Mouse (Mus musculus) c-Kit-positive CD71-negative TER-119-negative erythroid progenitor cells, embryonic 14.5 days (primary cell): ENCODE measurements around the gene Reck.

Source experiments
- DNase-seq: peaks from one replicate; pipeline ENCODE4 v3.0.0-alpha.2; 2013; ENCODE audit warnings: low read depth

The Reck gene

DNA sequence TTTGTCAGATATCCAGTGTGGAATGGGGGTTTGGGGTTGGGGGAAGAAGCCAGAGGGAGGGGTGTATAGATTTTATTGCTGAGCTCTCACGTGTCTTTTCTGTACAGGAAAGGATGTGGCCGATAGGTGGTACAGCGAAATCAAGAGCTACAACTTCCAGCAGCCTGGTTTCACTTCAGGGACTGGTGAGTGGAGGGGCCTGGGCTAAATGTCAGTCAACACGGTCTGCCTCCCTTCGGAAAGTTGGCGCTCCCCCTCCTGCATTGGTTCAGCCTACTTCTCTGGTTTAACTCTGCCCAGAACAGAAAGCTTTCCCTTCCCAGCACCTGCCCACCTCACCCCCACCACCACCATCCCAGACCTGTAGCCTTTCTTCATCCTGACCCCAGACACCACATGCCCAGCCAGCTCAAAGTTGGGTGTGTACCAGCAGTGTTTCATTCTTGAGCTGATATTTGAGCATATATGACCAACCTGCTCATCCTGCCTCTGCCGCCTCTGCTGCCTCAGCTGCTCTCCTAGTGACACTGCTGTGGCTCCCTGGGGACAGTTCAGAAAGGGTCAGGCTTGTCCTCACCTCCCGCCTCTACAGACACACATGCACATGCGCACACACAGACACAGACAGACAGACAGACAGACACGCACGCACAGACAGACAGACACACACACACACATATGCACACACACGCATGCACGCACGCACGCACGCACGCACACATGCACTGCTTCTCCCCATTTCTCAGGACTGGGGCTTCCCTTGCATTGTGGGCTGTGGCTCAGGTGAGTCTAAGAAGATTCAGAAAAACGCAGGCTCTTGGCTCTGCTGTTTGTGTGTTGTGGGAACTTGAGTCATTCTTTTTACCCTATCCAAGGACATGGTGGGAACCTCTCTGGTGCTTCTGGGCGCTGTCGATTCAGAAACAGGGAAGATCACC, 95.3 kb downstream of the Reck start:
- DNase-seq, result no peak

GRCm38 (mm10) chr4:43971541-43972136, 96.3 kb downstream of the Reck start:
- no peak for DNase-seq

- peak; percentile 80 for DNase-seq
These were observed 96.8 kb downstream of the Reck start for GRCm38 (mm10) chr4:43972137-43972591.

- DNase-seq, result no peak
These were observed 98.2 kb downstream of the Reck start for GRCm38 (mm10) chr4:43973526-43973981.

DNA sequence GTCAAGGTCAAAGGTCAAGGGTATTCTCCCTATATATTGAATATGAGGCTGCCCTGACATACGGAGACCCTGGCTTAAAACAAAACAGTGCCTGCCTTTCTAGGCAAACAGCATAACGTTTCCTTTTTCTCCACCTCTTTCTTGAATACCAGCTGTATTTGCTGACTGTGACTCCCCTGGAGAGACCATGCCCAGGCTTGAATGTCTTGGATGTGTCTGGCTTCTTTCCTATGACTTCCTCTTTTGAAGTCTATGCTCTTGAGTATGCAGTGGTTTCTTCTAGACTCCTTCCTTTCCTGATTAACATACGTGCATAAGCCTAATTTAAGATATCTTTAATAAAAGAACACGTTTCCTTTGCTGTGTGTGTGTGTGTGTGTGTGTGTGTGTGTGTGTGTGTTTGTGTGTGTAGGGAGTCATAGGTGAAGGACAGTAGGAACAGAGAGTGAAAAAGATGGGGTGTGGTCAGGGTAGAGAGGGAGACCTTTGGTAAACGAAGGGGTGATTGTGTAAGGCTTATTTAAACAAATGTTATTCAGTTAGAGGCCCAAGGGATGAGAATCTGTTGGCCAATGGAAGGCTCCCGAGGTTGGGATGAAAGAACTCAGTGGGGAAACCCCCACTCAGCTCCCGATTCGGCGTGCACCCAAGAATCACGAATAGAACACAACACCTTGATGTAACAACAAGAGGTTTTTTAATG, 99.7 kb downstream of the Reck start:
- no peak for DNase-seq

- DNase-seq, result no peak
These were observed 101.0 kb downstream of the Reck start for GRCm38 (mm10) chr4:43976223-43976740.

DNA sequence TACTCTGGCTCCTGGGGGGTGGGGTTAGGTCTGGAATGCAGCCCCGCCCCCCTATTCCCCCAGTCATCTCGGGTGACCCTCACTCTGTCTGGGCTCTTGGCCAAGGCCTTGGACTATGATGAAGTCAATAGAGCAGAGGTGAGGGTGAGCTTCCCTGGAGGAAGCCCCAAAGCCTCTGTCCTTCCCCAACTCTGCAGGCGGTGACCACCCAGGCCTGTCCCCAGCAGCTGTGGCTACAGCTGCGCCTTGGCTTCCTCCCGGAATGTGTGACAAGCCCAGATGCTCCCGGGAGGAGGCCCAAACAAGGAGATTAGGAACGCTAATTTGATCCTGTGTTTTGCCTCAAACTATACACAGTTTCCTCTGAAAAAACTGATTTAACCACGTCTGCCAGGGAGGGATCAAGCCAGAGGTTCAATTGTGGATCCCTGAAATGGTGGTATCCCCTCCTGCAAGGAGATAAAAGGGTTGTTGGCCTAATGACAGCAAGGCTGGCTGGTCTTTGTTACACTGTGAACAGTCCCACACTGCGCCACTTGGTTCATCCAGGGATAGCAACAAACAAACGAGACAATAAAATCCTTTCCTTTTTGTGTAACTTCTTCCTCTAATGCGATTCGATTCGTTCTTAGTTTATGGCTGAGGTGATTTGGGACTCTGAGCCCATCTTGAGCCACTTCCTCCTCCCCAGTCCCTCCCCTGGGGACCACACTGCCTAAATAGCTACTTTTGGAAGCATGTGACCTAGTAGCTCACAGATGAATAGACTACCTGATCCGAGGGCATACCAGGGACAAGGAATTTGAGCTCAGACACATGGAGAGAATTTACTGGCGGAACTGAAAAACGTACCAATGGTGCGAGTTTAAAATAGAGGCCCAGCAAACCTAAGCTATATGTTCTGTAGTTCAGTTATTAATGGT, 103.5 kb downstream of the Reck start:
- no peak for DNase-seq

DNA sequence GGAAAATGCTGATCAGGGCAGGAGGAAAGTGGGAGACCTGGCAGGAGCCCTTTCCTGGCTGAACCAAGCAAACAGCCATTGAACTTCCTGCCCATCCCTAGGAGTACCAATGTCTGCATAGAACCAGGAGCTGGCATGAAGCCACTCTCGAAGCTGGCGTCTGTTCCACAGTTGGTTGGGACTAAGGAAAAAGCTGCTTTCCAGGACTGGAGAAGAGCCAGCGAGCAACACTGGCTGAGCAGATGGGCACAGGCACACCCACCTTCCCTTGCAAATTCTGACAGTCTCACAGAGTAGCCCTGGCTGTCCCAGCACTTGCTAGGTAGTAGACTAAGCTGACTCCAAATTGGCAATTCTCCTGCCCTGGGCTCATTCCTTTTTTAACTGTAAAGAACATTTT, 104.4 kb downstream of the Reck start:
- DNase-seq, result no peak

- DNase-seq, result no peak
These were observed 104.9 kb downstream of the Reck start for GRCm38 (mm10) chr4:43980236-43980635.

GRCm38 (mm10) chr4:43980846-43981245, 105.5 kb downstream of the Reck start:
- no peak for DNase-seq

- DNase-seq, result no peak
These were observed 105.9 kb downstream of the Reck start for GRCm38 (mm10) chr4:43981251-43981650.

DNA sequence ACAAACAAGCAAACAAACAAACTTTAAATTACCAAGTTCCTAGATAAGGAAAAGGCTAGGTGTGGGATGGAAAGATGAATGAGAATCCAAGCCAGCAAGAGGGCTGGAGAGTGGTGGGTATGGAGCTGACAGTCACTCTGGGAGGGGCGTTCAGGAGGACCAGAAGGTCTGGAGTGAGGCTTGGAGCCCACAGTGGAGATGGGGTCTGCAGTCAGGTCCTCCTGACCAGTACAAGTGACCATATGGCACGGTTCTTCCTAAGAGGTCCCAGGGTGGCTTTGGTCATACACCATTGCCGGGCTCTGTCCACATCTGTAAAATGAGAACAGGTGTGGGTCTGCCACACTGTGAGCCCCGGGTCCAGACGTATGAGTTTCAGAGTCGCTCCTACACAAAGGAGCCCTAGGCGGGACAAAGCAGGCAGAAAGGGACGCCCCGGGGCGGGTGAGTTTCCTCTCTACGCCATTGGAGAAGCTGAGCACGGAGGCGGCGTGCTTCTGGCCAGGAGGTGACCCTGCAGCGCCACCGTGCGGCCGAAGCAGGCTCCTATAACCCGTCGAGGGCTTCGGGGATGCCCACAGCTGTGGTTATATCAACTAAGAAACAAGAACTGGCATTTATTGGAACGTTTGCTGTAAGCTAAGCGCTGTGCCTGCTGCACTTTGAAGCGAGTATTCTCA, 106.9 kb downstream of the Reck start:
- peak; percentile 89 for DNase-seq

GRCm38 (mm10) chr4:43983181-43983580, 107.9 kb downstream of the Reck start, which contains the start of gene Ccin:
TSS of gene Ccin (plus strand) at chr4:43983483.
- no peak for DNase-seq

- no peak for DNase-seq
These were observed 108.4 kb downstream of the Reck start for GRCm38 (mm10) chr4:43983756-43984155.

DNA sequence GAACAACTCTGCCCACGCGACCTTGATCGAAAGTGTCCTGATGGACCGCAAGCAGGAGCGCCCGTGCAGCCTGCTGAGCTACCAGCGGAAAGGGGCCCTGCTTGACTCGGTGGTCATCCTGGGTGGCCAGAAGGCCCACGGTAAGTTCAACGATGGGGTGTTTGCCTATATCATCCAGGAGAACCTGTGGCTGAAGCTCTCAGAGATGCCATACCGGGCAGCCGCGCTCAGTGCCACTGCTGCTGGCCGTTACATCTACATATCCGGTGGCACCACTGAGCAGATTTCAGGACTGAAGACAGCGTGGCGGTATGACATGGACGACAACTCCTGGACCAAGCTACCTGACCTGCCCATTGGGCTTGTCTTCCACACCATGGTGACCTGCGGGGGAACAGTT, 109.0 kb downstream of the Reck start:
- no peak for DNase-seq

GRCm38 (mm10) chr4:43988976-43989375, 113.6 kb downstream of the Reck start:
- DNase-seq, result no peak

- DNase-seq, result no peak
These were observed 117.7 kb downstream of the Reck start for GRCm38 (mm10) chr4:43993072-43993471.

GRCm38 (mm10) chr4:43994342-43994741, 119.0 kb downstream of the Reck start:
- no peak for DNase-seq
